Mouse (Mus musculus) ES-Bruce4 (cell line): ENCODE data around the gene Kcnq2.

Experiments
- CTCF ChIP-seq: IDR thresholded peaks from one replicate; pipeline ENCODE4 v1.8.1; 2011; ENCODE audit warnings: low read depth, low read length
- EP300 ChIP-seq: IDR thresholded peaks from 2 replicates; pipeline ENCODE4 v1.6.1; 2011; ENCODE audit warnings: low read depth, low read length; ENCODE audit not compliant: insufficient read depth

DNA sequence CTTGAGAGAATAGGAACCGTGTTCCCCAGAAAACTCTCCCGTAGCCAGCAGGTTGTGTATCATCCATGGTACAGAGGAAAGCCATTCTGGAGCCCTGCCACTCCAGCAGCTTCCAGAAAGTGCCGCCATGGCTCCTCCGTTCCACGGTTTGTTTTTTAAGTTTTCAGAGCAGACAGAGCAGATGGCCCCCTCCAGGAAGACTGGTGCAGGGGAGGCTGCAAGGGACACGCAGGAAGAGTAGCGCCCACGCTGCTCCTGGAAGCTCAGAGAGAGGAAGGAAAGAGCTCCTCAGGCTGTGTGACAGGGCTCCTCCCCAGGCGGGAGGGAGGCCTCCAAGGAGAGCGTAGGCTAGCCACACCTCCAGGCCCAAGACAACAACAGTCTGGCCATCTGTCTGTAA lies 15.1 kb downstream of the Kcnq2 start:
- no peak for TF ChIP-seq CTCF
- no peak for TF ChIP-seq EP300
